Mouse (Mus musculus) lung, postnatal 14 days (tissue): Measurements from ENCODE around the gene Mns1.
"Not testable (repeated sequence)": the region's sequence is repeated elsewhere in the genome, so short reads cannot be mapped to it uniquely, and the experiment has no call there.

Source experiments
- DNase-seq: peaks from one replicate; pipeline ENCODE4 v3.0.0; 2021

Gene Mns1

GRCm38 (mm10) chr9:72427861-72428260 is 9.9 kb upstream of the Mns1 start:
- DNase-seq = no peak

- DNase-seq = no peak
Measured at GRCm38 (mm10) chr9:72434876-72435275, 2.9 kb upstream of the Mns1 start.

GRCm38 (mm10) chr9:72438749-72439148 is 938 bp downstream of the Mns1 start:
- no peak for DNase-seq

GRCm38 (mm10) chr9:72440358-72440757 is 2.5 kb downstream of the Mns1 start:
- no peak for DNase-seq

GRCm38 (mm10) chr9:72440948-72441926 is 3.4 kb downstream of the Mns1 start:
- no peak for DNase-seq

- no peak for DNase-seq
Measured at GRCm38 (mm10) chr9:72441927-72442715, 4.3 kb downstream of the Mns1 start.

- peak; percentile 77 for DNase-seq
Measured at GRCm38 (mm10) chr9:72448026-72448425, 10.2 kb downstream of the Mns1 start.

- peak; percentile 28 for DNase-seq
Measured at GRCm38 (mm10) chr9:72449367-72449766, 11.6 kb downstream of the Mns1 start.

- no peak for DNase-seq
Measured at GRCm38 (mm10) chr9:72449841-72450240, 12.0 kb downstream of the Mns1 start.

- DNase-seq = no peak
Measured at GRCm38 (mm10) chr9:72450363-72450762, 12.6 kb downstream of the Mns1 start.

GRCm38 (mm10) chr9:72451111-72451510 is 13.3 kb downstream of the Mns1 start:
- DNase-seq = no peak

GRCm38 (mm10) chr9:72454281-72454680 is 16.5 kb downstream of the Mns1 start:
- not testable (repeated sequence) for DNase-seq

GRCm38 (mm10) chr9:72456374-72456773 is 18.6 kb downstream of the Mns1 start:
- DNase-seq = no peak

GRCm38 (mm10) chr9:72458233-72458632 is 20.4 kb downstream of the Mns1 start:
- DNase-seq = peak; percentile 74

GRCm38 (mm10) chr9:72459703-72460102 is 21.9 kb downstream of the Mns1 start:
- no peak for DNase-seq

- no peak for DNase-seq
Measured at GRCm38 (mm10) chr9:72460767-72461166, 23.0 kb downstream of the Mns1 start.

- no peak for DNase-seq
Measured at GRCm38 (mm10) chr9:72462427-72462826, 24.6 kb downstream of the Mns1 start.

GRCm38 (mm10) chr9:72464806-72465205 is 27.0 kb downstream of the Mns1 start:
- no peak for DNase-seq

GRCm38 (mm10) chr9:72465754-72466181 is 28.0 kb downstream of the Mns1 start:
- no peak for DNase-seq

GRCm38 (mm10) chr9:72467551-72468407 is 30.0 kb downstream of the Mns1 start:
- peak; percentile 37 for DNase-seq

GRCm38 (mm10) chr9:72468616-72469015 is 30.8 kb downstream of the Mns1 start:
- DNase-seq = no peak

GRCm38 (mm10) chr9:72469851-72470250 is 32.0 kb downstream of the Mns1 start:
- no peak for DNase-seq

- no peak for DNase-seq
Measured at GRCm38 (mm10) chr9:72475511-72475910, 37.7 kb downstream of the Mns1 start.
